Mouse (Mus musculus) cerebellum, postnatal 25 days (tissue): ENCODE results near the gene Olfr681.
"Not testable (repeated sequence)": the region's sequence is repeated elsewhere in the genome, so short reads cannot be mapped to it uniquely, and the experiment has no call there.

ENCODE experiments used
- DNase-seq, 2 experiments: peaks; one replicate each; pipeline ENCODE4 v3.0.0; 2021; ENCODE audit warnings: mixed read lengths in 2 of 2

Gene Olfr681

GRCm38 (mm10) chr7:105116536-105116935 is at the start of gene Olfr681:
Gene Olfr681, plus strand, starts transcription at chr7:105116836.
- DNase-seq = no peak

- DNase-seq = no peak
These were observed 35.7 kb upstream of the Olfr681 start, which contains the start of gene Olfr679 for GRCm38 (mm10) chr7:105080905-105081304. Gene Olfr679, plus strand, starts transcription at chr7:105081205.

DNA sequence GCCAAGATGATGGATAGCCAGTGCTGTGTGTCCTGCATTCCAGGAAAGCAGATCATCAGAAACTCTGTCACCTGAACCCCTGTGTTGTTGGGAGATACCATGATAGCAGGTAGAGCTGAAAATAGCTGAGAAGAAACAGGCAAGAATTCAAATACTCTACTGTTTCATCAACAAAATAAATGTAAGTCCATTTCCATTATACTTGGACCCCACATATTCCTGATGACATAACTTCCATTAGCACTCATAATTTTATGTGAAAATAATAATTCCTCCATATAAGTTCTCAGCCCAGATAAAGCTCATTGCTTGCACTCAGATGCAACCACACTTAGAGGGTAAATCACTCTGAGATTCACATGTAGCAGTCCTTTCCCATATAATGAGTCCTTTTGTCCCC is 23.9 kb upstream of the Olfr681 start, which contains the start of gene Olfr680-ps1:
TSS of gene Olfr680-ps1 (minus strand) at position 101 of the 400 bp plus-strand sequence.
- not testable (repeated sequence) for DNase-seq

DNA sequence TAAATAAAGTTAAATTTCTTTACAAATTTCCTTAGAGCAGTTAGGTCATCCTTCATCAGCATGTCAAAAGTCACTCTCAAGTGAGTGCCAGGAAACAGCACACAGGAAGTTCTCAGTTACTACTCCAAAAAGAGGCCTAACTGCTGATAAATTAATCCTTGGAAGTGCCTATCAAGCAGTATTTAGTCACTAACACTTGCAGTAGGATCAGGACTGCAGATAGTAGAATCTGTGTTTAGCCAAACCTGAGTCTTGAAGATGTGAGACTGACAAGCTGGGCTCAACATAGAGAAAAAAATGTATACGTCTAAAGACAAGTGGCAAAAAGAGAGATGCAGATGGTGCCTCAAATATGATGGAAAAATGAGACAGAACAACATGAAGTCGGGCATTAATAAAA is 24.6 kb downstream of the Olfr681 start:
- DNase-seq = no peak

- DNase-seq = no peak
These were observed 30.3 kb downstream of the Olfr681 start, which contains the start of gene Olfr683 for GRCm38 (mm10) chr7:105146912-105147311. Gene Olfr683, minus strand, starts transcription at chr7:105147012.

DNA sequence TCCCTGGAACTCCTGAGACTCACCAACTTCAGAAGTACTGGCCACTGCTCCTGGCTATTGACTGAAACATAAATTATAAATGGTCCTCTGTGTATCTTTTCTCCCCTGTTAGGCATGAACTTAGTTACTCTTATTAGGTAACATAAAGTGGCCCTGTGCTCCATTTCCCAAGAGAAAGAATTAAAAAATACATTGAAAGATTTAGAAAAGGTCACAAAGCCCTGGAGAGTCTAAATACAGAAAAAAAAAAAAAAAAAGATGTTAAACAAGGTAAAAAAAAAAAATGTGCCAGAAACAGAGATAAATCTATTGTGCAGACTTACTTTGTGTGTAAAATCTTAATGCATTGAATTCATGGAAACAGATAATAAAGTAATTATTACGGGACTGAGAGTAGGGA is 46.9 kb downstream of the Olfr681 start, which contains the start of gene Olfr684:
TSS of gene Olfr684 (minus strand) at position 101 of the 400 bp plus-strand sequence.
- DNase-seq = no peak

GRCm38 (mm10) chr7:105170773-105171172 is 54.1 kb downstream of the Olfr681 start:
- no peak for DNase-seq
